Mouse (Mus musculus) E14TG2a.4 (cell line): ENCODE measurements around the gene Sh3gl2.

Source experiments
- CTCF ChIP-seq: conservative IDR thresholded peaks from 2 replicates; pipeline ENCODE4 v1.5.1; 2014; ENCODE audit warnings: low read length
- NANOG ChIP-seq: IDR thresholded peaks from 2 replicates; pipeline ENCODE4 v1.6.1; 2014; ENCODE audit warnings: borderline replicate concordance, low read length, mixed read lengths
- POU5F1 ChIP-seq: IDR thresholded peaks from 2 replicates; pipeline ENCODE4 v1.6.1; 2014; ENCODE audit warnings: low read length, borderline replicate concordance

DNA sequence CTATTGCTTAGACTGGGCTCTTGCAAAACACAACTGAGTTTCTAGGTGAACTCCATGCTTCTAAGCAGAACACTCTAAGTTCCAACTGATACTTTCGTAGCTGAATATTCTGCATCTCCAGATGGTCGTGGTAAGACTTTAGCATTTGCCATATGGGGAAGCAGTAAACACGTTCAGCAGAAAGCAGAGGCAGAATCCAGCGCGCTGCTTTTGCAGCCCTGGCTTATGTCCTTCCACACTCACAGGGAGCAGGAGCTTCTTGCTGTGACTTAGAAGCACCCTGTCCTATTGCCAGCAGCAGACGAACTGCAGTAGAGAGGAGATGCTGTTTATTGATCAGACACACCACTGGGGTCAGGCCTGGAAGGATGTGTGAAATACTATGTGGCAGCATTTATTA, 120.5 kb downstream of the Sh3gl2 start:
- no peak for TF ChIP-seq CTCF
- no peak for TF ChIP-seq NANOG
- TF ChIP-seq POU5F1 = no peak
